Mouse (Mus musculus): ENCODE results near the gene Ssx2ip. TPM values are rescaled to one million over a fixed set of nuclear protein-coding genes. Genes with fewer than 3 reads are reported as not detected.

The Ssx2ip gene
- 17.9 and 18.8 TPM in 2 replicates for polyA plus RNA-seq (2015; fragmentation: Nextera tagmentation; extraction: Ambion mirVana)

GRCm38 (mm10) chr3:146404311-146405201, at the start of gene Ssx2ip:
Gene Ssx2ip, plus strand, starts transcription at chr3:146404642.
- peak within 1 kb of the TSS; percentile 94 for H3K9ac ChIP-seq (ENCODE audit: low read depth, low read length)
- H3K27me3 ChIP-seq (replicated peaks; ENCODE audit: control insufficient read depth, insufficient read depth, low read length), result no peaks in the 10 kb centered on the region
- peak within 1 kb of the TSS; percentile 86 for H3K4me2 ChIP-seq (ENCODE audit: low read length)
- under 1% methylated on average over 74 of the region's 100 CpGs for WGBS
- H3K9me3 ChIP-seq (ENCODE audit: control insufficient read depth, low read length), result no peaks in the 10 kb centered on the region
- peak within 1 kb of the TSS; percentile 93 for H3K4me3 ChIP-seq (ENCODE audit: low read length)
- ATAC-seq, result peak; percentile 99
- no peaks in the 10 kb centered on the region for H3K36me3 ChIP-seq (ENCODE audit: control insufficient read depth, insufficient read depth, low read length)
- H3K27ac ChIP-seq (ENCODE audit: low read depth, low read length), result peak within 1 kb of the TSS; percentile 89
- H3K4me1 ChIP-seq (ENCODE audit: control insufficient read depth, insufficient read depth, low read depth, low read length), result peaks cover 24% of the 10 kb centered on the region

- Histone ChIP-seq H3K27ac (ENCODE audit: low read depth, low read length) (no peak overlapping the region), H3K4me1 (ENCODE audit: control insufficient read depth, insufficient read depth, low read depth, low read length) (no peaks in the 10 kb centered on the region), H3K4me3 (ENCODE audit: low read length) (no peak overlapping the region), H3K4me2 (ENCODE audit: low read length) (no peak overlapping the region), H3K9ac (ENCODE audit: low read depth, low read length) (no peak overlapping the region), H3K27me3 (replicated peaks; ENCODE audit: control insufficient read depth, insufficient read depth, low read length) (no peaks in the 10 kb centered on the region), H3K9me3 (ENCODE audit: control insufficient read depth, low read length) (peaks cover 1% of the 10 kb centered on the region; the same call in 1 of the 2 replicates), H3K36me3 (ENCODE audit: control insufficient read depth, insufficient read depth, low read length) (no peaks in the 10 kb centered on the region)
- 71% methylated on average over 3 of the region's 3 CpGs for WGBS
- no peak for ATAC-seq
These were observed 49.3 kb upstream of the Ssx2ip start for GRCm38 (mm10) chr3:146355146-146355545.

- no peaks in the 10 kb centered on the region for H3K36me3 ChIP-seq (ENCODE audit: control insufficient read depth, insufficient read depth, low read length)
- H3K27me3 ChIP-seq (replicated peaks; ENCODE audit: control insufficient read depth, insufficient read depth, low read length), result no peaks in the 10 kb centered on the region
- ATAC-seq, result no peak
- no peaks in the 10 kb centered on the region for H3K4me1 ChIP-seq (ENCODE audit: control insufficient read depth, insufficient read depth, low read depth, low read length)
- no peak overlapping the region for H3K27ac ChIP-seq (ENCODE audit: low read depth, low read length)
- no peak overlapping the region for H3K4me3 ChIP-seq (ENCODE audit: low read length)
- WGBS, result 95% methylated on average over 9 of the region's 9 CpGs
- H3K4me2 ChIP-seq (ENCODE audit: low read length), result no peak overlapping the region
- no peaks in the 10 kb centered on the region for H3K9me3 ChIP-seq (ENCODE audit: control insufficient read depth, low read length)
- H3K9ac ChIP-seq (ENCODE audit: low read depth, low read length), result no peak overlapping the region
These were observed 39.0 kb upstream of the Ssx2ip start for GRCm38 (mm10) chr3:146365471-146365870.

GRCm38 (mm10) chr3:146367058-146367457, 37.4 kb upstream of the Ssx2ip start:
- 95% methylated on average over 2 of the region's 2 CpGs for WGBS
- Histone ChIP-seq H3K4me1 (ENCODE audit: control insufficient read depth, insufficient read depth, low read depth, low read length) (no peaks in the 10 kb centered on the region), H3K4me2 (ENCODE audit: low read length) (no peak overlapping the region), H3K9me3 (ENCODE audit: control insufficient read depth, low read length) (no peaks in the 10 kb centered on the region), H3K4me3 (ENCODE audit: low read length) (no peak overlapping the region), H3K27ac (ENCODE audit: low read depth, low read length) (no peak overlapping the region), H3K27me3 (replicated peaks; ENCODE audit: control insufficient read depth, insufficient read depth, low read length) (no peaks in the 10 kb centered on the region), H3K36me3 (ENCODE audit: control insufficient read depth, insufficient read depth, low read length) (no peaks in the 10 kb centered on the region), H3K9ac (ENCODE audit: low read depth, low read length) (no peak overlapping the region)
- no peak for ATAC-seq

- no peak for ATAC-seq
- WGBS, result 90% methylated on average over 7 of the region's 7 CpGs
- H3K4me3 ChIP-seq (ENCODE audit: low read length), result no peak overlapping the region
These were observed 33.8 kb upstream of the Ssx2ip start for GRCm38 (mm10) chr3:146370553-146371095.

GRCm38 (mm10) chr3:146371201-146371600, 33.2 kb upstream of the Ssx2ip start:
- ATAC-seq, result no peak
- WGBS, result 83% methylated on average over 5 of the region's 5 CpGs
- no peaks in the 10 kb centered on the region for H3K9me3 ChIP-seq (ENCODE audit: control insufficient read depth, low read length)
- no peak overlapping the region for H3K27ac ChIP-seq (ENCODE audit: low read depth, low read length)
- H3K9ac ChIP-seq (ENCODE audit: low read depth, low read length), result no peak overlapping the region
- H3K4me3 ChIP-seq (ENCODE audit: low read length), result no peak overlapping the region
- no peaks in the 10 kb centered on the region for H3K27me3 ChIP-seq (replicated peaks; ENCODE audit: control insufficient read depth, insufficient read depth, low read length)
- no peaks in the 10 kb centered on the region for H3K36me3 ChIP-seq (ENCODE audit: control insufficient read depth, insufficient read depth, low read length)
- H3K4me2 ChIP-seq (ENCODE audit: low read length), result no peak overlapping the region
- no peaks in the 10 kb centered on the region for H3K4me1 ChIP-seq (ENCODE audit: control insufficient read depth, insufficient read depth, low read depth, low read length)

More at GRCm38 (mm10) chr3:146370553-146371095, 33.8 kb upstream of the Ssx2ip start:
- Histone ChIP-seq H3K4me2 (ENCODE audit: low read length) (no peak overlapping the region), H3K4me1 (ENCODE audit: control insufficient read depth, insufficient read depth, low read depth, low read length) (no peaks in the 10 kb centered on the region), H3K9me3 (ENCODE audit: control insufficient read depth, low read length) (no peaks in the 10 kb centered on the region), H3K27ac (ENCODE audit: low read depth, low read length) (no peak overlapping the region), H3K27me3 (replicated peaks; ENCODE audit: control insufficient read depth, insufficient read depth, low read length) (no peaks in the 10 kb centered on the region), H3K9ac (ENCODE audit: low read depth, low read length) (no peak overlapping the region), H3K36me3 (ENCODE audit: control insufficient read depth, insufficient read depth, low read length) (no peaks in the 10 kb centered on the region)

- Histone ChIP-seq H3K4me3 (ENCODE audit: low read length) (no peak overlapping the region), H3K9ac (ENCODE audit: low read depth, low read length) (no peak overlapping the region), H3K36me3 (ENCODE audit: control insufficient read depth, insufficient read depth, low read length) (no peaks in the 10 kb centered on the region), H3K4me2 (ENCODE audit: low read length) (no peak overlapping the region), H3K4me1 (ENCODE audit: control insufficient read depth, insufficient read depth, low read depth, low read length) (no peaks in the 10 kb centered on the region), H3K9me3 (ENCODE audit: control insufficient read depth, low read length) (no peaks in the 10 kb centered on the region), H3K27ac (ENCODE audit: low read depth, low read length) (no peak overlapping the region), H3K27me3 (replicated peaks; ENCODE audit: control insufficient read depth, insufficient read depth, low read length) (no peaks in the 10 kb centered on the region)
- ATAC-seq, result no peak
- WGBS, result 78% methylated on average over 3 of the region's 3 CpGs
These were observed 29.8 kb upstream of the Ssx2ip start for GRCm38 (mm10) chr3:146374596-146375175.

GRCm38 (mm10) chr3:146375224-146375657, 29.2 kb upstream of the Ssx2ip start:
- Histone ChIP-seq H3K27ac (ENCODE audit: low read depth, low read length) (no peak overlapping the region), H3K9me3 (ENCODE audit: control insufficient read depth, low read length) (no peaks in the 10 kb centered on the region), H3K4me1 (ENCODE audit: control insufficient read depth, insufficient read depth, low read depth, low read length) (no peaks in the 10 kb centered on the region; the same call in 1 of the 2 replicates), H3K9ac (ENCODE audit: low read depth, low read length) (no peak overlapping the region), H3K4me3 (ENCODE audit: low read length) (no peak overlapping the region), H3K27me3 (replicated peaks; ENCODE audit: control insufficient read depth, insufficient read depth, low read length) (no peaks in the 10 kb centered on the region), H3K36me3 (ENCODE audit: control insufficient read depth, insufficient read depth, low read length) (no peaks in the 10 kb centered on the region), H3K4me2 (ENCODE audit: low read length) (no peak overlapping the region)
- WGBS, result 22% methylated on average over 4 of the region's 4 CpGs
- peak; percentile 50; the same call in 1 of the 2 replicates for ATAC-seq

All from hindbrain, embryonic 16.5 days (tissue).